Mouse (Mus musculus): ENCODE measurements around the gene Foxe3. TPM values are rescaled to one million over a fixed set of nuclear protein-coding genes. Genes with fewer than 3 reads are reported as not detected.

The Foxe3 gene
- total RNA-seq, 2 experiments from 2014 or later = not detected

- DNase-seq (ENCODE audit: low spot score) = no peak
Measured at GRCm38 (mm10) chr4:114876441-114876972, 49.3 kb downstream of the Foxe3 start.

Other genes with a start within 250 kb of the Foxe3 start
- gene Gm12830, start 104.3 kb downstream of the Foxe3 start, total RNA-seq (2021) = not detected
- gene Foxd2, start 17.1 kb downstream of the Foxe3 start, total RNA-seq (2021) = under 1 TPM in 1 of 2 experiments, not detected in 1; 0.24 TPM
- 10 to 100 TPM; 16.9 to 17.1 TPM for gene Cmpk1, start 61.2 kb upstream of the Foxe3 start, total RNA-seq (2021)
- gene Stil, start 74.1 kb upstream of the Foxe3 start, total RNA-seq (2021) = not detected
- 1 to 10 TPM in 1 of 2 experiments, under 1 TPM in 1; 0.93 to 1.0 TPM for gene Tal1, start 130.4 kb upstream of the Foxe3 start, total RNA-seq (2021)
- not detected for gene Pdzk1ip1, start 162.7 kb upstream of the Foxe3 start, total RNA-seq (2021)
- gene Cyp4x1, start 208.3 kb upstream of the Foxe3 start, total RNA-seq (2021) = not detected

All from gastrocnemius, adult 18-20 months (tissue).